Mouse (Mus musculus) frontal cortex, adult (tissue): Measurements from ENCODE around the gene Xpo4.

ENCODE experiments used
- ATAC-seq: cut with Nextera tagmentation; 2 replicates; pipeline ENCODE4 v1.9.2; 2017; ENCODE audit warnings: mild to moderate bottlenecking, moderate library complexity, mixed read lengths; ENCODE audit not compliant: low TSS enrichment

The Xpo4 gene

DNA sequence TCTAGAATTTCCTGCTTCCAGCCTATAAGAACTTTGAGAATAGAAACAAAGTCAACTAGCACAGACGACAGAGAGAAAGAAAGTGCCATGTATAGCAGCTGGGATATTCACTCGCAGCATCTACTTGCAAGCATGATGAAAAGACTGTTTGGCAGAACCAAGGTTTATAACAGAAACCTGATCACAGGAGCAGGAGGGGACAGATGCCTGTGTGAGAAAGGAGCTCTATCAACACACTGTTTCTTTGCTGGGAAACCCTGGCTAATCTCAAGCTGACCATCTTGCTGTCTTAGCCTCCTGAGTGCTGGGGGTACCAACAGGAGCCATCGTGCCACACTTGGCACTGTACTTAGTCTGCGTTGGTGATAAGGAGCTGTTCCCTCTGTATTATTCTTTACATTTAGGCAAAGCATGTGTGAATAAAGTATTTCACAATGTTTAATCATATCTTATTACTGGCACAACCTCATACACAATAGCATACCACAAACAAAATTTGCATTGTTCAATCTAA is 55.4 kb downstream of the Xpo4 start:
- peak; percentile 66 for ATAC-seq

DNA sequence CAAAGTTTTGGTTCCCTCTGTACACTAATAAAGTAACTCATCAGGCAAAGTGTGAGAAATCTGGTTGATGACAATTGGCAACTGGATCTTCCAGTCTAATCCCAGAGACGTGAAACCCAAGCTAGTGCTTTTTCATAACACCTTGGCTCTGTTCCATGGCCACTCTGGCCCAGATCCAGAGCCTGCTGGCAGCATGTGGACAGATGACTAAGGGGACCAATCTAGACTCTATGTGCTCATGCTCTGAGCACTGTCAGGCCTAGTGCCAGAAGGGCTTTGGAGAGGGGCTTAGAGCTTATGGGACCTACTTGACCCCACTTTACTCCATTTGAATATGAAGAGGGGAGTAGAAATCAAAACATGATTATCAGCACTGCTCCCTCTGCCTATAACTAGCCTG is 57.7 kb downstream of the Xpo4 start:
- ATAC-seq = peak; percentile 73

DNA sequence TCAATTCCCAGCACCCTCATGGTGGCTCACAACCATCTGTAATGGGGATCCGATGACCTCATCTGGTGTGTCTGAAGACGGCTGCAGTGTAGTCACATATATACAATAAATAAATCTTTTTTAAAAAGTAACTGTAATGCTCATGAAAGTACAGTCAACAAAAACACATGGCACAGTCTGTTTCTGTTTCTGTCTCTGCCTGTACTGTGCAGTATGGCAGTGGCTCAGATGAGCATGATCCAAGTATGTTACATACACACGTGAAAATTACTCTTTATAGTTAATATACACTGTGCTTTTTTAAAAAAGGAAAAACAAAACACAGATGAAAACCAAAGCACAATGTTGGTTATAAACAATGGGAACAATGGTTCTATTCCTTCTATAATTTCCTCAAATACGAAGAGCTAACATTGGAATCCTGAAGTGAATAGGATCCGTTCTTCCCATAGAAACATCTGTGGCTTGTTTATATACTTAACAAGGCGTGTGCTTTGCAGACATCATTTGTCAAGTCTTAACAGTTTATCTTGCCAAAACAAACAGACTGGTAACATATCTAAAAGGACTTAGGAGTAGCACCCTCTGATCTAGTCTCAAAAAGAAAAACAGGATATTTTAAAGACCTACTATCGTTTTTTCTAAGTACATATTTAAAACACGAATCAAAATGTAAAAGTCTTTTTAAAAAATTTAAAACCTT is 58.4 kb downstream of the Xpo4 start:
- ATAC-seq = no peak

- no peak for ATAC-seq
Measured at GRCm38 (mm10) chr14:57593279-57593678, 72.0 kb downstream of the Xpo4 start.

- ATAC-seq = no peak
Measured at GRCm38 (mm10) chr14:57591830-57592229, 73.4 kb downstream of the Xpo4 start.

DNA sequence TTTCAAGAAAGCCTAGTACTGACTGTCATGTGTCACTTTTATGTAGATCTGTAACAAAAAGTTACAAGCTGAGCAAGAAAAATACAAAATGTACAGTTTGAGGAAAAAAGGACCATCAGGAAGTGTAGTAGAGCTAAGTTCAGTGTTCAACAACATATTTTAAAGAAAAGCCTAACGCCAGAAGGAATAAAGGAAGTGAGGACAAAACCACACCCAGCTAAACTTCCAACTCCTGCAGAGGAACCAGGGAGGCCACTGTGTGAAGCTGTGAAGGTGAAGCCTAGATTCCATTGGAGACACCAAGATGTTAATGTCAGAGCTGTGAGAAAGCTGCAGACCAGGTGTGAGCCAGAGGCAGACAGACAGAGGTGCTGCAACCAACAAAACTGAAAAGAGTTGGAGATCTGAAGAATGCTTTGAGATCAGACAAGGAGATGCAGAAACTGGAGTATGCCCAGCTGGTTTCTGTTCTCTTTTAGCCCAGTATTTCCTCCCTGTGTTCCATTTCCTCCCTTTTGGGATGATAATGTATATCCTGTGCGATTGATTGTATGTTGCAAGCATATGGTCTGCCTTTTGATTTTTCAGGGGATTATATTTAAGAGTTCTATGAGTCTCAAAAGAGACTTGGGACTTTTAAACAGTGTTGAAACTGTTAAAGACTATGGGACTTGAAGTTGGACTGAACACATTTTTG is 88.7 kb downstream of the Xpo4 start:
- no peak for ATAC-seq

DNA sequence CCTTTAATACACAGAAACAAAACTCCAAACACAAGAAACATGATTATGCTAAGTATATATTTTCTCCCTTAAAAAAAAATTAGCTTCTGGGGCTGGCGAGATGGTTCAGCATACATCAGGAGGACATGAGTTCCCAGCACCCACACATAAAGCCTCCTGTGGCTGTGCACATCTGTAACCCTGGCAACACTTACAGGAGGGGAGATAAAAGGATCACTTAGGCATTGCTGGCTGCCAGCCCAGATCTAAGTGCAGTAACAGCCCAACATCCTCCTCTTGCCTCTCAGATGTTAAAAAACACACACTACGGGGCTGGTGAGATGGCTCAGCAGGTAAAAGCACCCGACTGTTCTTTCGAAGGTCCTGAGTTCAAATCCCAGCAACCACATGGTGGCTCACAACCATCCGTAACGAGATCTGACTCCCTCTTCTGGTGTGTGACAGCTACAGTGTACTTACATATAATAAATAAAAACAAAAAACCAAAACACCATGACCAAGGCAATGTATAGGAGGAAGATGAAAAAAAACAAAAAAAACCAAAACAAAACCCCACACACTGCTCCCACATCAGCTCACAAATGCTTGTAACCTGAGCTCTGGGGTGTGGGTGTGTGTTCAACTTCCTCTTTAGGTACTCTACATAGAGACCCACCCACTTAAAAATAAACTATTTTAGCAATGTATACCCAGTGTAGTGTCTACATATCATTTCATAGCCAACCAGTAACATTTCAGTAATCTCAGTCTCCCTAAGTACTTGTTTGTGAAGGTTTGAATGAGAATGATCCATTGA is 90.2 kb downstream of the Xpo4 start:
- no peak for ATAC-seq

- peak; percentile 99 for ATAC-seq
Measured at GRCm38 (mm10) chr14:57571155-57572133, 93.8 kb downstream of the Xpo4 start, which contains the start of gene Eef1akmt1. Eef1akmt1 (minus strand) TSS chr14:57571612.

GRCm38 (mm10) chr14:57565626-57566025 is 99.6 kb downstream of the Xpo4 start:
- no peak for ATAC-seq

GRCm38 (mm10) chr14:57556922-57557321 is 108.3 kb downstream of the Xpo4 start:
- ATAC-seq = no peak

- no peak for ATAC-seq
Measured at GRCm38 (mm10) chr14:57555471-57556070, 109.7 kb downstream of the Xpo4 start.

DNA sequence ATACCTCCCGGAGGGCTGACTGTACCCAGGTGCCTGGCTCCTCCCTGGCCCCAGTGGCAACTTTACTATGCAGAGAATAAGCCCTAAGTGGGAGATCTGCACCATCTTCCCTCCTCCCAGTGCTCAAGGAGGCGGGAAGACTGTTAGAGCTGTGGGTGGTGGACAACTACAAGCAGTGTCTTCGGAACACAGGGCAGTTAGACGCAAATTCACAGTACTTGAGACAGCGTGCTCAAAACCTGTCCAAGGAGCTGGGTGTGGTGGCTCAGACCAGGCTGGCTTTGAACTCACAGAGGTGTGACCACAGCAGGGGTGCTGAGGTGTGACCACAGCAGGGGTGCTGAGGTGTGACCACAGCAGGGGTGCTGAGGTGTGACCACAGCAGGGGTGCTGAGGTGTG is 110.8 kb downstream of the Xpo4 start:
- ATAC-seq = peak; percentile 73

- no peak for ATAC-seq
Measured at GRCm38 (mm10) chr14:57552945-57553344, 112.3 kb downstream of the Xpo4 start.

DNA sequence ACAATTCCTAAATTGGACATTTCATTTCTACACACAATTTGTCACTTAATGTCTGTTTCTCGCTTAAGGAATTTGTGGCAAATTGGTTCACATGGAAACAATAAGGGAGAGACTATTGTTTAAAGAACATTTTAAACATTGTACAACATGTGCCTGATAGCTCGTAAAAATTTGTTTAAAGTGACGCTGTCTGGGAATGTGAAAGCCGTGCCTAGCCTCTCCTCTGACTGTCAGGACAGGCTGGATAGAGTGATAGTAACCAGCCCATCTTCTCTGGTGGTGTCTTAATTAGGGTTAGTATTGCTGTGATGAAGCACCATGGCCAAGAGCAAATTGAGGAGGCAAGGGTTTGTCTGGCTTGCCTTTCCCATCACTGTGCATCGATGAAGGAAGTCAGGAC is 118.2 kb downstream of the Xpo4 start:
- no peak for ATAC-seq

GRCm38 (mm10) chr14:57546557-57547021 is 118.6 kb downstream of the Xpo4 start:
- ATAC-seq = no peak

DNA sequence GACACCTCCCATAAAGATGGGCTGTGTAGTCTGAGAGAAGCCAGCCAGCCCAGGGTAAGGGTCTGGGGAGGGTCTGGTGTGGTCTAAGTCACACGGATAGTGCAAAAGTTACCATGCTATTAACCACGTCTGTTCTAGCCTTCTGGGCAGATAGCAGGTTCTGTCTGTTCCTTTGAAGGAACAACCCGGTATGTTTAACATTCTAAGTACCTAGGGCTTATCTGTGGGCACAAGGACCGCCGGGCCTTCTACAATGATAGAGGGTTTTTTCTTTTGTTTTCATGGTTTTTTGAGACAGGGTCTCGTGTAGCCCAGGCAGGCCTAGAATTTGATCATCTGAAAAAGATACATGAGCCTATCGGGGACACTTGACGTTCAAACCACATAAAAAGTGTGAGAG is 119.1 kb downstream of the Xpo4 start:
- ATAC-seq = no peak

DNA sequence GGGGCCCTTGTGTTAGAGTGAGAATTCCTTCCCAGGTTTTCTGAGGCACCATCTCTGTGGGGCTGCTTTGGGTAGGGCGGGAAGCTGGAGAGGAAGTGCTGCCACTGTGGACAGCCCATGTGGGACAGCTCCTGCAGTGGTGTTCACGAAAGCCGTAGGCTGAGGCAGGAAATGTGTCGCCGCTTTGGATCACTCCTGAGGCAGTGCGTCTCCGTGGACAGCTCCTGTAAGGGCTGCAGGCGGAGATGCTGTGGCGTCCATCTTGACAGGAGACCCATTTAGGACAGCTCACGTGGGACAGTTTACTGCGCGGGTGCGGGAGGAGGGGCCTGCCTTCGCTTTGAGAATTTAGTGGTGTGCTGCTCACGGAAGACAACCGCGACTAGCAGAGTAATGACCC is 119.7 kb downstream of the Xpo4 start:
- no peak for ATAC-seq

DNA sequence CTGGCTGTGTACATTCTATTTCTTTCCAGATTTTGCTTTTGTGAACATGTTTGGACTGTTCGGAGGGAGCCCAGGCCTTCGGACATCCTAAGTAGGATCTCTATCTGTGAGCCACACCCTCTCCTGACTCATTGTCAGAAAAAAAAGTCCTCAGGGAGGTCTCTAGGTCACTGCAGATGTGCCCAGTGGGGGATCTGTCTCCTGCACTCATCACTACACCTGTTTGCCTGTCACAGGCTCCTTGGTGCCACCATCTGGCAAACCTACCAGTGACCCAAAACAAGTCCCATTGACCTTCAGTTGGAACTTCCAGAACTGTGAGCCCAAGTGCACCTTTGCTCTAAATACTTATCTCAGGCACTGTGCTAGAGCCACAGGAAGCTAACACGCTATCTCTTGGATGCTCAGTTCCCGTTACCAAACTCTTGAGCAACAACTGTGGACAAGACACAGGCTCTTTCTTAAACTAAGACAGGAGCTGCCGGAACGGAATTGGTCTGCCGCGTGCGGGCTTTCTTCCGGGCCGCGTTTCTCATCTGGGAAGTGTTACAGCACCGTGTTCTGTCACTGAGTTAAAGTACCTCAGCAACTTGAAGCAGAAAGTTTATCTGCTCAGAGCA is 121.7 kb downstream of the Xpo4 start:
- ATAC-seq = no peak

GRCm38 (mm10) chr14:57542231-57542630 is 123.0 kb downstream of the Xpo4 start:
- ATAC-seq = no peak

GRCm38 (mm10) chr14:57540683-57541082 is 124.5 kb downstream of the Xpo4 start:
- peak; percentile 82 for ATAC-seq
